Mouse (Mus musculus) heart, postnatal 0 days (tissue): ENCODE data around the gene Ckb.

ENCODE experiments used
- CTCF ChIP-seq: IDR thresholded peaks from 2 replicates; pipeline ENCODE4 v1.5.1; 2016; ENCODE audit warnings: antibody characterized with exemption, control low read depth, low read depth
- EP300 ChIP-seq: IDR thresholded peaks from 2 replicates; pipeline ENCODE4 v1.6.1; 2016; ENCODE audit warnings: antibody characterized with exemption, low read depth

DNA sequence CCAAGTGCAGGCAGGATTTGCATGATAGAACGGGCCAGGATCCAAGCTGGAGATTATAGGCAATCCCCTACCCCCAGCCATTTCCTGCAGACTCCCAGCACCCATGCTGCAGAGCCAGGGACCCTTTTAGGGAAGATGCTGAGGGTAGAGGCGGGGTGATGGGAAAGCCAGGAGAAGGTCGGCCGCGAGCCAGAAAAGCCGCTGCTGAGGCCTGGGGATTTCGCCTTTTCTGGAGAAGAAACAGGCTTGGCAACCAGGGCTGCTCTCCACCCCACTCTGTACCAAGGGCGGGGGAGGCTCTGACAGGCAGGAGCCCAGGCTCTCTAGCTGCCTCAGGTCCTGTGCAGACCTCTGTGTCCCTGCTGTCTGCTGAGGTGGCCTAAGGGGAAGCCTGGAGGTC is 9.2 kb upstream of the Ckb start:
- TF ChIP-seq CTCF (no peak), EP300 (no peak)
